Mouse (Mus musculus) ES-Bruce4 (cell line): Measurements from ENCODE around the gene Fhit. TPM values are rescaled to one million over a fixed set of nuclear protein-coding genes. Genes with fewer than 3 reads are reported as not detected.

ENCODE experiments used
- H3K27ac ChIP-seq: 2 replicates; pipeline ENCODE4 v1.5.1; 2012; ENCODE audit warnings: low read length, inconsistent platforms; ENCODE audit not compliant: insufficient read depth
- H3K27me3 ChIP-seq: 2 replicates; pipeline ENCODE4 v1.6.1; 2012; ENCODE audit warnings: mild to moderate bottlenecking, low read length, inconsistent platforms; ENCODE audit not compliant: control insufficient read depth, poor library complexity, insufficient read depth, severe bottlenecking
- H3K36me3 ChIP-seq: 2 replicates; pipeline ENCODE4 v1.6.1; 2012; ENCODE audit warnings: inconsistent platforms, mild to moderate bottlenecking, low read length, moderate library complexity; ENCODE audit not compliant: control insufficient read depth, poor library complexity, insufficient read depth, severe bottlenecking
- H3K4me1 ChIP-seq: one replicate; pipeline ENCODE4 v1.8.1; 2011; ENCODE audit warnings: low read length; ENCODE audit not compliant: control insufficient read depth, insufficient read depth
- H3K4me3 ChIP-seq: 2 replicates; pipeline ENCODE4 v1.5.1; 2011; ENCODE audit warnings: low read depth, mild to moderate bottlenecking, low read length
- H3K9ac ChIP-seq: 2 replicates; pipeline ENCODE4 v1.6.1; 2012; ENCODE audit warnings: low read depth, mild to moderate bottlenecking, inconsistent platforms; ENCODE audit not compliant: poor library complexity, severe bottlenecking
- H3K9me3 ChIP-seq: replicated peaks from 2 replicates; pipeline ENCODE4 v1.6.1; 2012; ENCODE audit warnings: mild to moderate bottlenecking, low read length, inconsistent platforms; ENCODE audit not compliant: control insufficient read depth, poor library complexity, insufficient read depth, severe bottlenecking
- CTCF ChIP-seq: IDR thresholded peaks from one replicate; pipeline ENCODE4 v1.8.1; 2011; ENCODE audit warnings: low read depth, low read length
- EP300 ChIP-seq: IDR thresholded peaks from 2 replicates; pipeline ENCODE4 v1.6.1; 2011; ENCODE audit warnings: low read depth, low read length; ENCODE audit not compliant: insufficient read depth
- POLR2A ChIP-seq: IDR thresholded peaks from one replicate; pipeline ENCODE4 v1.8.1; 2011; ENCODE audit warnings: low read length; ENCODE audit not compliant: insufficient read depth
- polyA plus RNA-seq: library from polyadenylated mRNA; stranded (reverse); fragments of >200 nt; gene quantifications from 2 replicates; pipeline ENCODE4 v1.2.4, GENCODE M21; 2011; ENCODE audit warnings: low read depth; ENCODE audit not compliant: missing spikeins, insufficient read depth, insufficient read length

Gene Fhit
- polyA plus RNA-seq, 1 experiment: not detected

DNA sequence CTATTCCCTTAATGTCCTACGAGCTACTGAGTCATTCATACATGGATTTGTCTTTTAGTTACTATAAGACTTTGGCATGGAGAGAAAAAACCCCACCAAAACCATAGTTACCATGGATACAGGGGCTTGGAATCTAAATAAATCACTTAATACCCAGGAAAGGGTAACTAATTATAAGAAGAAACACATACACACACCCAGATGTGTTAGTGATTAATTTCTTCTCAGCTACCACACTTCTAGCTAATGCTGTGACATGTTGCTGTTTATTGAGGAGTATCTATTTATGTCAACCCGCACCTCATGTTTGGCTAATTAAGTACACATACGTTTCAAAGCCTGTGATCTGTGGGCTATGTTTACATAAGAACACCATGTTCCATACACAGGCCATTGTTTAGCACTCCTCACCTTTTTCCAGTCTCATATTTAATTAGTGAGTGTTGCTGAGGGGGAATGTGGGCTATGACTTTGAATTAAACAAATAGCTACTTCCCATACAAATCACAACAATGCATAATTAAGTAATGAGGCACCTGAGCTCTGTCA, 1373.4 kb downstream of the Fhit start:
- Histone ChIP-seq H3K4me3 (no peak overlapping the region), H3K9me3 (no peaks in the 10 kb centered on the region), H3K27me3 (no peaks in the 10 kb centered on the region), H3K4me1 (no peaks in the 10 kb centered on the region), H3K9ac (no peak overlapping the region), H3K36me3 (no peaks in the 10 kb centered on the region), H3K27ac (no peak overlapping the region)
- TF ChIP-seq POLR2A (no peak), EP300 (no peak), CTCF (no peak)

DNA sequence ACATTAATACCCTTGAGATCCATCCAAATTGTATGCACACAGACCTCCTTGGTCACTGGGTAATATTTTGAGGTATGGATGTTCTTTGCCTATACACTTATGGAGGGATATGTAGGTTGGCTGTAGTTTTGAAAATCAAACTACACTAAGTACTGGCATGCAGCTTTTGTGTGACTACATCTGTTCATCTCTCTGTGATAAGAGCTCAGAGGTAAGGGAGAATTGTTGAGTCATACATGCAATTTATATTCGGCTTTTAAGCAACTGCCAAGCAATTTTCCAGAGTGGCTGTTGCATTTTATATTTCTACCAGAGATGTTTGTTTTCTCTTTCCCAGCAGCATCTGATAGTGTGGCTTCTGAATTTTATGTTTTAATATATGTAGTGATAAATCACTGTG, 1374.4 kb downstream of the Fhit start:
- Histone ChIP-seq H3K4me1 (no peaks in the 10 kb centered on the region), H3K9me3 (no peaks in the 10 kb centered on the region), H3K9ac (no peak overlapping the region), H3K36me3 (no peaks in the 10 kb centered on the region), H3K4me3 (no peak overlapping the region), H3K27me3 (no peaks in the 10 kb centered on the region), H3K27ac (no peak overlapping the region)
- TF ChIP-seq CTCF (no peak), EP300 (no peak), POLR2A (no peak)

DNA sequence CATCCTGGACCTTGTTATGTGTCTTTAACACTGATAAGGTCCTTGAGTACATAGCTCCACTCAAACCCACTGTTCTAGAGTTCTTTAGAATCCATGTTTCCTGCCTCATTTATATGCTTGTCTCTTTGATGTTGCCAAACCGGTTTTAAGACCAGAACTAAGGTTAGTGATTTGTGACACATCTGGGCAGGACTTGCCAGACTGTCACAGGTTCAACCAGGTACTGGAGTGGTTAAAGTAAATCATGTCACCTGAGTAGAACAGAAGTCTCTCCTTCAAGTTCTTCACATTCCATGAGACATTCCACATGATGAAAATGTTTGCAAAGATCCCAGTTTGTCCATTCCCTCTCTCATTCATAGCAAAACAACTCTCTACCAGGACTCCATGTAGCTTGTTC, 1376.0 kb downstream of the Fhit start:
- no peaks in the 10 kb centered on the region for H3K9me3 ChIP-seq
- no peak for TF ChIP-seq CTCF
- TF ChIP-seq POLR2A: no peak
- no peak for TF ChIP-seq EP300
- H3K9ac ChIP-seq: no peak overlapping the region
- no peaks in the 10 kb centered on the region for H3K36me3 ChIP-seq
- H3K4me1 ChIP-seq: no peaks in the 10 kb centered on the region
- H3K27ac ChIP-seq: no peak overlapping the region
- H3K4me3 ChIP-seq: no peak overlapping the region
- no peaks in the 10 kb centered on the region for H3K27me3 ChIP-seq

DNA sequence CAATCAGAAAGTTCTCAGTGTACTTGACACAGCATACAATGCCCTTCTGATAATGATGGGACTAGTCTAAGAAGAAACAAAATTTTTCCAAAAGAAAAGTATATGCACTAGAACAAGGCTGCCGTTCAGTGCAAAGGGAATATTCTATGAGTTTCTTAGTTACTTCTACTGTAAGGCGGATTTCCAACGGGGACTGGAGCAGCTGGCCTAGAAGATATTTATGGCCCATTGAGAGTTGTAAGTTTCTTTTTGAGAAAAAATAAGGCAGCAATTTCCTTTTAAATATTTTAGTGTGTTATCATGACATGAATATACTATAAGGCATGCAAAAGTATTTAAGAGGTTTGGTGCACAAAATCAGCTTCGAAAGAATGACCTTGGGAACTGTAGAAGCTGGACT, 1410.5 kb downstream of the Fhit start:
- Histone ChIP-seq H3K4me1 (no peaks in the 10 kb centered on the region), H3K36me3 (no peaks in the 10 kb centered on the region)
- TF ChIP-seq POLR2A (no peak), EP300 (no peak), CTCF (no peak)

DNA sequence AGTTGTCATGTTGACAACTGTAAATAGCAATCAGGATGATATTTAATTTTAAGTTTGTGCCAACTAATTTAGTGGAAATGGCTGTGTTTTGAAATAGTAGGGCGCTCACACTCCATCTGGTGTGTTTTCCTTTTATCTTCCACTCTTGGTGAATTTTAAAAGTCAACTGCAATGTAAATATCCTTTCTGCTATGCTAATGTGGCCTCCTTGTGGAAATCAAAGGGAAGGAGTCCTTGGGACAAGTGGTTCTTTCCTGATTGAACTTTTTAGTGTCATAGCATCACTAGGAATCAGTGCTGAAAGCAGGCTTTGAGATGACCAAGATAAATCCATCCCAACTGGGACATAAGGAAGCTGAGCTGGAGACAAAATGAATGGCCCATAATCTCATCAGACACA, 1413.1 kb downstream of the Fhit start:
- H3K27me3 ChIP-seq: no peaks in the 10 kb centered on the region
- H3K4me1 ChIP-seq: no peaks in the 10 kb centered on the region
- H3K9me3 ChIP-seq: no peaks in the 10 kb centered on the region
- no peak overlapping the region for H3K9ac ChIP-seq
- H3K36me3 ChIP-seq: no peaks in the 10 kb centered on the region
- no peak overlapping the region for H3K4me3 ChIP-seq
- no peak for TF ChIP-seq POLR2A
- no peak overlapping the region for H3K27ac ChIP-seq

More for the DNA sequence above, 1410.5 kb downstream of the Fhit start:
- Histone ChIP-seq H3K9ac (no peak overlapping the region), H3K27ac (no peak overlapping the region), H3K27me3 (no peaks in the 10 kb centered on the region), H3K9me3 (no peaks in the 10 kb centered on the region), H3K4me3 (no peak overlapping the region)

DNA sequence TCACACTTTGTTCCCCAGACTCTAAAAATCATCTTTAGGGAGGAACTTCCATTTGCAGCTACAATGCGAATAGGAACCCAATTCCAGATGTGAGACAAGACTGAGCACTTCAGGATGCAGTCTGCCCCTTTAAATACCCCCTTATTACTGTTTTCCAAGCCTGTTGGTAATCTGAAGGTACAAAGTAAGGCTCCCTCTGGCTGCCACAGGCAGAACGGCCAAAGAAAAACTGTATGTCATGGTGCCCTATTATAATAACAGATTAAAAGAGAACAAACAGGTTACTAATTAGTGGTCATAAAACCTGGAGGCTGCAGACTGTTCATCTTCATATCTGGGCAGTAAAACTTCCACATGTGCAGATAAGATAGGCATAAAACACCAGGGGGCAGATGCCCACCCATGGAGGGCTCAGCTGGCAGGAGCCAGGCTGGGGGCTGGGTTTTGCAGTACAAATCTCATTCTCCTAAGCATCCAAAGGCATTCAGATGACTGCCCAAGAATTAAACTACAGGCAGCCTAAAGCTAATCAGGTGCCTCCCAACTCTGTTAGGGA, 1439.8 kb downstream of the Fhit start:
- Histone ChIP-seq H3K9ac (no peak overlapping the region), H3K4me3 (no peak overlapping the region), H3K9me3 (0 out of 2 replicates have a peak, but pooled peaks cover 2% of the 10 kb centered on the region), H3K36me3 (no peaks in the 10 kb centered on the region), H3K27me3 (no peaks in the 10 kb centered on the region), H3K4me1 (no peaks in the 10 kb centered on the region), H3K27ac (no peak overlapping the region)
- TF ChIP-seq EP300 (no peak), POLR2A (no peak), CTCF (no peak)
